Mouse (Mus musculus): ENCODE data around the gene Tax1bp1. TPM values are rescaled to one million over a fixed set of nuclear protein-coding genes. Genes with fewer than 3 reads are reported as not detected.
"Not testable (repeated sequence)": the region's sequence is repeated elsewhere in the genome, so short reads cannot be mapped to it uniquely, and the experiment has no call there.

The Tax1bp1 gene
- polyA plus RNA-seq, 1 experiment from 2014 or later = 131 TPM

GRCm38 (mm10) chr6:52677534-52677933, 36.0 kb upstream of the Tax1bp1 start:
- H3K36me3 ChIP-seq (ENCODE audit: control insufficient read depth, insufficient read depth, low read length); H3K4me1 ChIP-seq (ENCODE audit: control insufficient read depth, insufficient read depth, low read length); H3K27me3 ChIP-seq (ENCODE audit: control insufficient read depth, insufficient read depth, low read length); H3K27ac ChIP-seq (ENCODE audit: low read length); ATAC-seq (ENCODE audit: insufficient number of reproducible peaks, insufficient read depth, low FRiP score, low read depth); H3K4me2 ChIP-seq (replicated peaks; ENCODE audit: low read depth, low read length); H3K9me3 ChIP-seq (ENCODE audit: control insufficient read depth, low read depth, low read length); H3K9ac ChIP-seq (replicated peaks; ENCODE audit: low read depth, low read length); H3K4me3 ChIP-seq (ENCODE audit: low read depth, low read length): not testable (repeated sequence)
- 80% methylated on average over 4 of the region's 4 CpGs for WGBS

- Histone ChIP-seq H3K9ac (replicated peaks; ENCODE audit: low read depth, low read length) (no peak overlapping the region), H3K4me3 (ENCODE audit: low read depth, low read length) (no peak overlapping the region), H3K4me1 (ENCODE audit: control insufficient read depth, insufficient read depth, low read length) (0 out of 2 replicates have a peak, but pooled peaks cover 3% of the 10 kb centered on the region), H3K4me2 (replicated peaks; ENCODE audit: low read depth, low read length) (no peak overlapping the region), H3K27ac (ENCODE audit: low read length) (no peak overlapping the region), H3K9me3 (ENCODE audit: control insufficient read depth, low read depth, low read length) (no peaks in the 10 kb centered on the region), H3K27me3 (ENCODE audit: control insufficient read depth, insufficient read depth, low read length) (no peaks in the 10 kb centered on the region), H3K36me3 (ENCODE audit: control insufficient read depth, insufficient read depth, low read length) (no peaks in the 10 kb centered on the region)
- WGBS = 82% methylated on average over 9 of the region's 9 CpGs
- ATAC-seq (ENCODE audit: insufficient number of reproducible peaks, insufficient read depth, low FRiP score, low read depth) = no peak
Measured at GRCm38 (mm10) chr6:52679565-52679964, 34.0 kb upstream of the Tax1bp1 start.

- Histone ChIP-seq H3K36me3 (ENCODE audit: control insufficient read depth, insufficient read depth, low read length) (no peaks in the 10 kb centered on the region), H3K4me3 (ENCODE audit: low read depth, low read length) (no peak overlapping the region), H3K9ac (replicated peaks; ENCODE audit: low read depth, low read length) (no peak overlapping the region), H3K4me2 (replicated peaks; ENCODE audit: low read depth, low read length) (no peak overlapping the region), H3K27me3 (ENCODE audit: control insufficient read depth, insufficient read depth, low read length) (no peaks in the 10 kb centered on the region), H3K4me1 (ENCODE audit: control insufficient read depth, insufficient read depth, low read length) (0 out of 2 replicates have a peak, but pooled peaks cover 3% of the 10 kb centered on the region), H3K27ac (ENCODE audit: low read length) (no peak overlapping the region), H3K9me3 (ENCODE audit: control insufficient read depth, low read depth, low read length) (no peaks in the 10 kb centered on the region)
- ATAC-seq (ENCODE audit: insufficient number of reproducible peaks, insufficient read depth, low FRiP score, low read depth) = no peak
- WGBS = 43% methylated on average over 8 of the region's 8 CpGs
Measured at GRCm38 (mm10) chr6:52680458-52681032, 33.0 kb upstream of the Tax1bp1 start.

- H3K9me3 ChIP-seq (ENCODE audit: control insufficient read depth, low read depth, low read length) = no peaks in the 10 kb centered on the region
- no peak for ATAC-seq (ENCODE audit: insufficient number of reproducible peaks, insufficient read depth, low FRiP score, low read depth)
- H3K4me2 ChIP-seq (replicated peaks; ENCODE audit: low read depth, low read length) = no peak overlapping the region
- 0 out of 2 replicates have a peak, but pooled peaks cover 3% of the 10 kb centered on the region for H3K4me1 ChIP-seq (ENCODE audit: control insufficient read depth, insufficient read depth, low read length)
- WGBS = 69% methylated on average over 6 of the region's 6 CpGs
- no peak overlapping the region for H3K27ac ChIP-seq (ENCODE audit: low read length)
- no peaks in the 10 kb centered on the region for H3K27me3 ChIP-seq (ENCODE audit: control insufficient read depth, insufficient read depth, low read length)
- no peaks in the 10 kb centered on the region for H3K36me3 ChIP-seq (ENCODE audit: control insufficient read depth, insufficient read depth, low read length)
- no peak overlapping the region for H3K4me3 ChIP-seq (ENCODE audit: low read depth, low read length)
- no peak overlapping the region for H3K9ac ChIP-seq (replicated peaks; ENCODE audit: low read depth, low read length)
Measured at GRCm38 (mm10) chr6:52681847-52682485, 31.6 kb upstream of the Tax1bp1 start.

GRCm38 (mm10) chr6:52682607-52683006, 30.9 kb upstream of the Tax1bp1 start:
- no peaks in the 10 kb centered on the region for H3K9me3 ChIP-seq (ENCODE audit: control insufficient read depth, low read depth, low read length)
- no peak overlapping the region for H3K27ac ChIP-seq (ENCODE audit: low read length)
- H3K9ac ChIP-seq (replicated peaks; ENCODE audit: low read depth, low read length) = no peak overlapping the region
- no peaks in the 10 kb centered on the region for H3K27me3 ChIP-seq (ENCODE audit: control insufficient read depth, insufficient read depth, low read length)
- 87% methylated on average over 3 of the region's 3 CpGs for WGBS
- no peak overlapping the region for H3K4me3 ChIP-seq (ENCODE audit: low read depth, low read length)
- no peak for ATAC-seq (ENCODE audit: insufficient number of reproducible peaks, insufficient read depth, low FRiP score, low read depth)
- 0 out of 2 replicates have a peak, but pooled peaks cover 3% of the 10 kb centered on the region for H3K4me1 ChIP-seq (ENCODE audit: control insufficient read depth, insufficient read depth, low read length)
- H3K4me2 ChIP-seq (replicated peaks; ENCODE audit: low read depth, low read length) = no peak overlapping the region
- H3K36me3 ChIP-seq (ENCODE audit: control insufficient read depth, insufficient read depth, low read length) = no peaks in the 10 kb centered on the region

GRCm38 (mm10) chr6:52686901-52687500, 26.5 kb upstream of the Tax1bp1 start:
- 76% methylated on average over 5 of the region's 5 CpGs for WGBS
- Histone ChIP-seq H3K27ac (ENCODE audit: low read length) (no peak overlapping the region), H3K9me3 (ENCODE audit: control insufficient read depth, low read depth, low read length) (no peaks in the 10 kb centered on the region), H3K36me3 (ENCODE audit: control insufficient read depth, insufficient read depth, low read length) (no peaks in the 10 kb centered on the region), H3K4me2 (replicated peaks; ENCODE audit: low read depth, low read length) (no peak overlapping the region), H3K9ac (replicated peaks; ENCODE audit: low read depth, low read length) (no peak overlapping the region), H3K27me3 (ENCODE audit: control insufficient read depth, insufficient read depth, low read length) (no peaks in the 10 kb centered on the region), H3K4me3 (ENCODE audit: low read depth, low read length) (no peak overlapping the region), H3K4me1 (ENCODE audit: control insufficient read depth, insufficient read depth, low read length) (no peaks in the 10 kb centered on the region)
- no peak for ATAC-seq (ENCODE audit: insufficient number of reproducible peaks, insufficient read depth, low FRiP score, low read depth)

- Histone ChIP-seq H3K9ac (replicated peaks; ENCODE audit: low read depth, low read length) (no peak overlapping the region), H3K27me3 (ENCODE audit: control insufficient read depth, insufficient read depth, low read length) (no peaks in the 10 kb centered on the region), H3K27ac (ENCODE audit: low read length) (no peak overlapping the region), H3K9me3 (ENCODE audit: control insufficient read depth, low read depth, low read length) (no peaks in the 10 kb centered on the region), H3K4me3 (ENCODE audit: low read depth, low read length) (no peak overlapping the region), H3K36me3 (ENCODE audit: control insufficient read depth, insufficient read depth, low read length) (no peaks in the 10 kb centered on the region), H3K4me1 (ENCODE audit: control insufficient read depth, insufficient read depth, low read length) (no peaks in the 10 kb centered on the region), H3K4me2 (replicated peaks; ENCODE audit: low read depth, low read length) (no peak overlapping the region)
- ATAC-seq (ENCODE audit: insufficient number of reproducible peaks, insufficient read depth, low FRiP score, low read depth) = no peak
- 79% methylated on average over 3 of the region's 3 CpGs for WGBS
Measured at GRCm38 (mm10) chr6:52690365-52690764, 23.2 kb upstream of the Tax1bp1 start.

- Histone ChIP-seq H3K9ac (replicated peaks; ENCODE audit: low read depth, low read length) (no peak overlapping the region), H3K36me3 (ENCODE audit: control insufficient read depth, insufficient read depth, low read length) (no peaks in the 10 kb centered on the region), H3K27ac (ENCODE audit: low read length) (no peak overlapping the region), H3K27me3 (ENCODE audit: control insufficient read depth, insufficient read depth, low read length) (no peaks in the 10 kb centered on the region), H3K4me2 (replicated peaks; ENCODE audit: low read depth, low read length) (no peak overlapping the region), H3K4me3 (ENCODE audit: low read depth, low read length) (no peak overlapping the region), H3K4me1 (ENCODE audit: control insufficient read depth, insufficient read depth, low read length) (no peaks in the 10 kb centered on the region), H3K9me3 (ENCODE audit: control insufficient read depth, low read depth, low read length) (no peaks in the 10 kb centered on the region)
- 78% methylated on average over 4 of the region's 5 CpGs for WGBS
- ATAC-seq (ENCODE audit: insufficient number of reproducible peaks, insufficient read depth, low FRiP score, low read depth) = no peak
Measured at GRCm38 (mm10) chr6:52691800-52692199, 21.7 kb upstream of the Tax1bp1 start.

All from stomach, embryonic 14.5 days (tissue).